Mouse (Mus musculus): ENCODE results near the gene Sept12.

Sept12 gene

DNA sequence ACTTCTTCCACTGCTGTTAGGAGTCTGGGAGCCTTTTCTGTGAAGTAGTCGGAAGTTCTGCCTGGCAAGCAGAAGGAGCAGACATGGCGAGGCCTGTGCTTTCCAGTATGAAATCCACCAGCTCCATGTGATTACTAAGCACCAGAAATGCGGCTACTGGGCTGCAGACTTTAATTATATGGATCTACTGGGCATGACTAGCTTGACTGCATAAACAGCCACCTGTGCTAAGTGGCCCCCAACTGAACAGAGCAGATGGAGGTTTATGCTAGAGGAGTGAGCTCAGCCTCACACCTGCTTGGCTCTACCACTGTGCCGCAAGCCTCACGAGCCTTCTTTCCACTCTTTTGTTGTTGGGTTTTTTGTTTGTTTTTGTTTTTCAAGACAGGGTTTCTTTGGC is 23.1 kb downstream of the Sept12 start:
- DNase-seq, result no peak

DNA sequence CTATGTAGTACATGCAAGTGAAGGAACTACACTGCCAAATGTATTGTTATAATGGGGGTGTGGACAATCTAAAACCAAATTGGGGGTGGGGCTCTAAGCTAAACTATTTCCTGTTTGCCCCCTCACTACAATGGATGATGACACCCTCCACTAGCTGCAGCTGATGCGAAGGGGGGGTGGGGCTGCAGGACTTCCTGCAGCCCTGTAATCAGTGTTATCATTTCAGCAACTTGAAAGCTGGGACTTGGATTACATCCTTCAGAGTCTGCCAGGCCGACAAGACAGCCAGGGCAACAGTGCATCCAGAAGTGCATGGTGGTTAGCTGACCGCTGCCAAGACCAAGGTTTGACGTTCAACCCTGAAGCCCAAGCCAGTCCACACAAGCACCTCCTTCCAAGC is 26.0 kb downstream of the Sept12 start:
- no peak for DNase-seq

DNA sequence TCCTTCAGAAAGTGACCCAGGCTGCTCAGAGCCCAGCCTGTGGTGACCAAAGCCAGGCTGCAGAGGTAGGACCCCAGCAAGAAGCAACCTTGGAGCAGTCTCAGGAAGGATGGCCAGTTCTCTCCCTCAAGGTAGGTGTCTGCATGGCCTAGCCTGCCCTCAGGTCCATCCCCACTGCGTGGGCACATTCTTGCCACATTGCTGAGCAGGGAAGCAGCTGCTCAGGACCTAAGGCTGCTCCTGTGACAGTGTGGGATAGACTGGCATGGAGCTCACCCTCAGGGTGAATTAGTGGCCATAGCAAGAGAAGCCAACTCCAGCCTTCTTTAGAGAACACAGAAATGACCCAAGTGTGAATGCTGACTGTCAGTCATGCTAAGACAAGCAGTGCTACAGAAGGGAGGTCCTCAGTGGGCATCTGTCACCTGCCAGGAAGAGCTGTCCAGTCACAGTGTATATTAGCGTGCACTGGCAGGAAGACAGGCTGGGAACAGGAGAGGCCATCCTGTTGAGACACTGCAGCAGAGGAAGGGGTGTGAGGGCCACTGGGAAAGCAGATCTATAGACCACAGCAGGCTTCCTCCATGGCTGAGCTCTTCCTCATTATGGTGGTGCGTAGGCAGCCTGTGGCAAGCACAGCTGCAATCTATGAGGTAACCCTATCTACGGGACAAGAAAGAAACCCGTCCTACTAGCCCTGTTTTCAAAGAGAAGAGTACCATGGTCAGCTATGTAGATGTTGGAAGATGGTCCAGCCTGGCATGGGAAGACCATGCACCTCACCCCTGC is 28.4 kb downstream of the Sept12 start:
- DNase-seq, result no peak

DNA sequence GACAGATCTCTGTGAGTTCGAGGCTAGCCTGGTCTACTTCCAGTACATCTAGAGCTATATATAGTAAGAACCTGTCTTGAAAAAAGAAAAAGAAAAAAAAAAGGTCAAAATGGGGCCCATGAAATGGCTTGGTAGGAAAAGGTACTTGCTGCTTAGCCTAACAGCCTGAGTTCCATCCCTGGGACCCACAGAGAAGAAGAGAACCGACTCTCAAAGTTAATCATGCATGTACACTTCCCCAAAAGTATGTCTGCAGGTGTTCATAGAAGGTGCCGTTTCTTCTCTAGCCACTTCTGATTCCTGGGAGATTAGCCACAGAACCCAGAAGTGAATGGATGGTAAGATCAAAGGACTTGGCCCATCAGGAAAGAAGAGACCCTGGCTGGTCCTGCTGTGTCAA is 29.2 kb downstream of the Sept12 start:
- no peak for DNase-seq

DNA sequence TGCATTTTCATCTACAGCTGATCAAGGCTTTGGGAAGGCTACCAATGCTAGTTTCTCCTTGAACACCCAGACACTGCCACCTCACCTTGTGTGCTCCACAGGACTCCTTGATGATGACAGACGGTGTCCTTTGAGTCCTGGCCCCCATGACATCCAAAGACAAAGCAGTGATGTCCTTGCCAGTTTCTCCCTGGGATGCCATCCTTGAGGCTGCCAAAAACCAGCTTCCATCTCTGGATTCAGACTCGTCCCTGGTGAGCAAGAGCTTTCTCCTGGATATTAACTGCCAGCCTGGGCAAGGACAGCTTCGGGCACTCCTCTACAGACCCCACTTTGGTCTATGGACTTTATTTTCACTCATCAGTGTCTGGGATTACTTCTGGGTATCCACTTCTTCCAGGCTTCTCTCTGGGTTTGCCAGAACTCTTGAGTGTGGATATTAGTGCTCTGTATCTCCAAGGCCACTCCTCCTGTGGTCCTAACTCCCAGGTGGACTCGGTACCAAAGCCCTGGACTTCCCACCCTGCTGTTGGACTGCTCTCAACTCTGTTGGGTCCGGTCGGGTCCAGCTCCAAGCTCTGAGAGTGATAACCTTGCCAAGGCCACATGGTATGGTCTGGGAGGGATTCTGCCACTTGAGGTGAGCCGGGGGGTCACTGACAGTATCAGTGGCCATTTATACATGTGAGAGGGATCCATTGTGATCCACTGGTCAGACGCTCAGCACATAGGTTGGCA is 32.1 kb downstream of the Sept12 start:
- DNase-seq, result no peak

DNA sequence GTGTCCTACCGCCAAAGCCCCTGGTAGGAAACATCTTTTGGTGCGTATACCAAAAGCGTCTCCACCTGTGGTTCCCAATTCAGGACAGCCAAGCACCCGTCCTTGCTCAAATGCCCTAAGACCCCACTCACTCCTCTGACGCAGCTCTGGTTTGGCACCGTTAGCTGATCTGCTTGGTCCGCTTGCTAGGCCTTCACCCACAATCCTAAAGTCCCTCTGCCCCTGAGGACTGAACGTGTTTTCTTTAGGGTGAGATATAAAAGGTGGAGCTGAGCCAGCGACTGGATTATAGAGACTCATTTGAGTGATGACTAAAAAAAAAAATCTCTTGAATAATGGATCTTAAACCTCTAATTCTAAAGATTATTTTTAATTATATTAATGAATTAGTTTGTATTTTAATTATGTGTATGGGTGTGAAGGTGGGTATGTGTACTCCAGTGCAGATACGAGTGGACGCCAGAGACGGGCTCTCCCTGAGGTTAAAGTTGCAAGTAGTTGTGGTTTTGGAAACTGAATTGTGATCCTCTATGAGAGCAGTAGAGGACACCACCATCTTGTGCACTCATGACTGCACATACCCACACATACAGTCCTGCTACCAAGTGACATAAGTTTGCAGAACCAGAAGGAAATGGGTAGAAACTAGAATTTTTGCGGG is 32.8 kb downstream of the Sept12 start:
- DNase-seq, result no peak

DNA sequence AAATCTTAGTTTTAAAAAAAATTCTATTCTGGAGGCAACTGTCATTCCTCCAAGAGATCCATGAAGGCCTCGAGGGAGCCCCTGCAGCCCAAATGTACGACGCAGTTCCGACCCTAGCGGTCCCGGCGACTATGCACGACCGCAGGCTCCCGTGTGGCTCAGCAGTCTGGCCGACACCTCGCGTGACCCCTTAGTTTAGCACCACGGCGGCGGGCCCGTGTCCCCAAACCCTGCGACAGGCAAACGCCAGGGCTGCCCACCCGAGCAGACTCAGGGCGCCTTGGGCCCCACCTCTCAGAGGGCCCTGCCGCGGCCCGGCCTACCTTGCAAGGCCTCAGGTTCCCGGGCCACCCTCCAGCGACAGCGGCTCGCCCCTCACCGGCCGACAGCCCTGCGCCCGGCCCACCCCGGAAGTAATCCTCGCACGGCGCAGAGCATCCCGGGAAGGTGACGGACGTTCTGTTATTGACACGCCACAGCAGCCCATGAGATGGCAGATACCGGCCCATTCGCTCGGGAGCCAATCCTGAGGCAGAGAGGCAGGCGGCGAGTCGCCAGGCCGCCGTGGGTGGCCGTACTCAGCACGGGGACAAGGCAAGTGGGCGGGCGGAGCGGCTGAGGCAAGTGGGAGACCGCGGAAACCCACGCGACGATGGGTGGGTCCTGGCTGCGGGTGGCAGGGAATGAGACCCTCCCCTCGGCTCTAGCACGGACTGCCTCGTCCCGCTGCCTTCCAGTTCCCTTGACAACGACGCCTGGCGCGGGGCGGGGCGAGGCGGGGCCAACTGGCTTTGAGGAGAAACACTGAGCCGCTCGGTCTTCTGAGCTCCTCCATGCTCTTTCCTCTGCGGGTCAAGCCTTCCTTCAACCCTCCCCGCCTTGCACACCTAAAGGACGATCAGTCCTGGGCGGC is 33.6 kb downstream of the Sept12 start, which contains the start of gene Anks3:
Gene Anks3, minus strand, starts transcription at position 409 of the 913 bp plus-strand sequence.
- peak; percentile 99 for DNase-seq

DNA sequence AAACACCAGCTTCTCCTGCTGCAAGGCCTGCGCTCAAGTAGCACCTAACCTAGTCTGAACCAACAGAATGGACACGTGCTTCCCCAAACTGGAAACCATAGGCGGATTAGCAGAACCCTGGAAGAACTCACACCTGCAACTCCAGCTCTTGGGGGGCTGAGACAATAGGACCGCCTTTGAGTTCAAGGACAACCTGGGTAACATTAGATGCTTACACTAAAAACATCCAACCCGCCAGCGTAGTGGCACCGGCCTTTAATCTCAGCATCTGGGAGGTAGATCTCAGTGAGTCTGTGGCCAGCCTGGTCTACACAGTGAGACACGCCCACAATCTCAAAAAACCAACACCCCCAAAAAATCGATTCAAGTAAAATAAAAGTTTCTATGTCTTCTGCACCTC is 34.3 kb downstream of the Sept12 start:
- no peak for DNase-seq

DNA sequence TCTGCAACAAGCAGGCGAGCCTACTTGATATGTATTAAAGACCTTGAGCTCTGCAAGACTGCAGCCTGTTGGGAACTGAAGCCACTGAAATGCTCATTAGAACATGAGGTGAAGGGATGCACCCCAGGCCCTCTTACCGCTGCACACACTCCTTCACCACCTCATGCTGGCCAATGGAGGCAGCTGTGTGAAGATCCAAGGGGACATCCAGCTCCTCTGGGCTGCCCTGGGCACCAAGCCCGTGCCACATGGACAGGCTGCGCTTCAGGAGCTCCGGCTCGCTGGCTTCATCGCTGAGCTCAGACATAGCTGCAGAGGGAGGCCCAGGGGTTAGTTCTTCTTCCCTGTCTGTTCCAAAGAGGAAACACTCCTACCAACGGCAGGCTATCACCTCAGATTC is 37.4 kb downstream of the Sept12 start:
- DNase-seq, result no peak

DNA sequence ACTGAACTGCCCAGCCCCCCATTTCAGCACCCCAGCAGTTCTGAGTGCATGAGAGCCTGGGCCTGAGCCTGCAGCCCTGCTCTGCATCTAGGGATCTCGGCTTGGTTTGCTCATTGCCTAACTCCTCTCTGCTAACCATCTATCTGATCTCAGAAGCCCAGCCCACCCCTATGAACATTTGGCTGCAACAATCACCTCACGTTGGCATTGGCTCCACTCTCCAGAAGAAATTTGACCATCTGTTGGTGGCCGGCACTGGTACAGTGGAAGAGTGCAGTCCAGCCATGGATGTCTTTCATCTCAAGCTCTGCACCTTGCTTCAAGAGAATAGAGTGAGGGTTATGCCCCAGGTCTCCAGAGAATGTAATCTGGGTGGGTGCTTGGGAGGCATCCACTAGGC is 40.2 kb downstream of the Sept12 start:
- DNase-seq, result no peak

DNA sequence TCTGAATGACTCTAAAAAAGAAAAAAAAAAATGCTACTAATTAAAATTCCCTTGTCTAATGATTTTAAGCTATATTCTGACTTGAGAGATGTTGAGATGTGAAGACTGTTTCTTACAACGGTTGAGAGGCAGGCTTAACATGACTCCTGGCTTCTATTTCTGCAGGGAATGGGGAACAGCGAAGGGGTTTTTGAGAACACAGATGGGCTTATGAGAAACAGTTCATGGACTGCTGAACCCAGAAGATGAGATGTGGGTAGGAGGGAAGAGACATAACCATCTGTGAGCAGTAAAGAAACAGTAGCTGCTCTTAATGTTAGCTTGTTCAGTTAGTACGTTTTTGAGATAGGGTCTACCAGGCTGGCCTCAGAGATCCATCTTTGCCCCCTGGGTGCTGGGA is 41.0 kb downstream of the Sept12 start:
- DNase-seq, result no peak

DNA sequence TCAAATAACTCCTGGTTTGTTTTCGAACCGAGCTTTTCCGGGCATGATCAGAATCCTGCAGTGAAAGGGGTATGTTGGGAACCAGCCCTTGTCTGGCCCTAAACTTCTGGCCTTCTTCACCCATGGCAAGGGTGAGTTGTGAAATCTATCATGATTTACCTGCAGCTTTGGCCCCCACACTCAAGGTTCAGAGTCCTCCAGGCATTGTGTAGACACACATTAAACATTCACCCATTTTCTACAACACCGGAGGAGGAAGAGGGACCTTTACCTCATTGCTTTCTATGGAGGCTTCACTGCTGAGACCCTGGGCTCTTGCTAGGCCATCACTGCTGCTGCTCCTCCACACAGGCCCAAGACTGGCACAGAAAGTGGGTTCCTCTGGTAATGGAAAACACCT is 50.3 kb downstream of the Sept12 start:
- DNase-seq, result no peak

DNA sequence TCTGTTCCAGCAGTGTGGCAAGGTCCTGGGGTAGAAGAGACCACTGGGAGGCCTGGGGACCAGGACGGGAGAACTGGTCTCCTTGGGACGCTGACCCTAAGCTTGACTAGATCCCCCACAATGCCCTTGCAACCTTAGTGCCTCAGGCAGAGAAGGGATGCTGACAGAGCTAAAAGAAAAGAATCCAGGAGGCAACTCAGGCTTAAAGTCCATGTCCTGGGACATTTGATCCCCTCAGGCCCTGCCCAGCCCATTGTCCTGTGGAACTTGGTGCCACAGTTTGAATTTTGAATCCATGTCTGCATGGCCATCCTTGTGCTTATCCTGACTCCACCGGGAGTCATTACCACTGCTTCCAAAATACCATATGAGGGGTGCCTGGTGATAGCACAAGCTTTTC is 51.5 kb downstream of the Sept12 start:
- DNase-seq, result peak; percentile 78

DNA sequence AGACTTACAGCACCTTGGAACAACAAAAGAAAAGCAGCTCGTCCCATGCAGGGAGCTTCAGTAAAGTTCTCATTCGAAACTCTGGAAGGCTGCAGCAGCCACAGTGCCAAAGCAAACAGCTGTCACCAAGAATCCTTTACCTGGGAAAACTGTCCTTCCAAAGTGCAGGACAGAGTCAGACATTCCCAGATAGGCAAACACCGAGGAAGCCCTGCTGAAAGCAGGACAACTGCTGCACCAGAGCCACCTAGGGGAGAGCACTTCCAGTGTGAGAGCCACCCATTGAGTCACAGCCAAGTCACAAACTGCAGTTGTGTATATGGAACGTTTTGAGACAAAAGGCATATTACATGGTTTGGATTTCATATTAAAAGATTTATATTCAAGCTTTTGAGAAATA is 52.2 kb downstream of the Sept12 start:
- DNase-seq, result no peak

DNA sequence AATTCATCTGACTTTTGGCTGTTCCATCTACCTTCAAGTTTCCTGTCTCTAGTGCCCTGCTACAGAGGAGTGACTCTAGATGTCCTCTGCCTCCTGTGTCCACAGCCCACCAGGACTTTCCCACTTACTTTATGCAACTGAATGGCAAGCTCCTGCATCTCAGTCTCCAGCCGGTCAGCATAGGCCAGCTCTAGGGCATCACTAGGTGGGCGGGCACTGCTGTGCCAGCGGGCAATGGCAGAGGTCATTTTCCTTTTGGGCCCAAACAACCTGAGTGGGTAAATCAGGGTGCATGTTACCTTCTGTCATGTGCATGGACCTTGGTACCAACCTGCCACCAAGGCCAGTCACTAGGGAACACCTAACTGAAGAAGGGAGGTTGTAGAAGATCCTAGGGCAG is 54.2 kb downstream of the Sept12 start:
- DNase-seq, result no peak

DNA sequence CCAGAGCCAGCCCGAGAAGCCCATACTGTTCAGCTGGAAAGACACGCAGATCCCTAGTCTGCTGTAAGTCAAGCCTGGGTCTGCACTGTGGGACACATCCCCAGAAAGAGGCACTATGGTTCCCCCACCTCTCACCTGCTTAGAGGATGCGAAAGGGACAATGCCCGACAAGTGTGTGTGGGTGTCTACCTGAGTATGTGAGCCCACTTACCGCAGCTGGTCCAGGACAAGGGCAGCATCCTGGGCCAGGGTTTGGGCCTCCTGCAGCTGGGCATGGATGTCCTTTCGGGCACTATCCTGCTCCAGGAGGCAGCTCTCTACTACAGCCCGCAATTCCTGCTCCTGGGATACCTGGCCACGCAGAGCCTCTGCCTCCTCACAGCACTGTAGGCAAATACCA is 54.8 kb downstream of the Sept12 start:
- no peak for DNase-seq

DNA sequence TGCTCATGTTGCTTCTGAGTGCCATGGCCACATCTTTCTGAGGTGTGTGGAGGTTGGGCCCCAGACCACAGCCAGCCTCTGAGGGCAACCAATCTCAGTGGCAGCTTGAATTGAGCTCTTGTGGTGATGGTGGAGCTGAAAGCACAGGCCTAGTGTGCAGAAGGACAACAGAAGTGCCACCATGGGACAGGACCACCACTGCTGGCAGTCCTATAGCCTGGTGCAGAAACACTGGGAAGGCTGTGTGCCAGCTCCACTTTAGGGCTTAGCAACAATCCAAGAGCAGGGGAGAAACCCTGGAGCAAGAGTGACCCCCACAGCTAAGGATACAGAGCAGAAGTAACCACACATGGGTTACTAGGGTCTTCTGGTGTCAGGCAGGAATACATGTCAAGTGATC is 56.6 kb downstream of the Sept12 start:
- DNase-seq, result no peak

DNA sequence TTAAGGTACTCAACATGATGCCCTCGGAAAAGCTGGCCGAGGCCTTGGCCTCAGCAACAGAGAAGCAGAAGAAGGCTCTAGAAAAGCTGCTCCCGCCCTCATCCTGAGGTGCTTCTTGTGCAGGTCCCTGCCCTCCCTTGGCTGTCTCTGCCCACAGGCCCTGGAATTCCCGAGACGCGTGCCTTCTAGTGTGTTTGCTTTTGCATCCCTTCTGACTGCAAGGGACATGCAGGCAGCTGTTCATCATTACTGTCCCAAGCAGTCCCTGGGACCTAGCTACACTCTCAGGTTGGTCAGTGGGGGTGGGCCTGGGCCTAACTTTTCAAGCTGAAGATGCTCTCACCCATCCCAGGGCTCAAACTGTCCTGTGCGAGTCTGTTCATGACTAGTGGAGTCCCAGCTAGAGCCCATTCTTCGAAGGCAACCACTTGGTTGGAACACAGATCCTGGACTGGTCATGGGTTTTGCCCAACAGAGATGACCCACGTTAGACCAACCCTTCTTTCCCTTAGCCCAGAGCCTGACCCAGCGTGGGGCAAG is 57.3 kb downstream of the Sept12 start:
- DNase-seq, result no peak

DNA sequence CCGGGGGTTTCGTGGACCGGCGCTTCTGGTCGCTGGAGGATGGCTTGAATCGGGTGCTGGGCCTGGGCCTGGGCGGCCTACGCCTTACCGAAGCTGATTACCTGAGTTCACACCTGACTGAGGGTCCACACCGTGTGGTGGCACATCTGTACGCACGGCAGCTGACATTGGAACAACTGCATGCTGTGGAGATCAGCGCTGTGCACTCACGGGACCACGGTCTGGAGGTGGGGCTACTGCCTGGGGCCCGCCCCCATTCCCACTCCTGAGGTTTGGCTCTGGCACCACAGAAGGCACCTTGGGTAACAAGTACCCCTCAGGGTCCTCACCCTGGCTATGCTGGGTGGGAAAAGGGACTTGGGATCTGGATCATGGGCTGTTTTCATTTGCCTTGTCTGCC is 58.2 kb downstream of the Sept12 start:
- peak; percentile 68 for DNase-seq

DNA sequence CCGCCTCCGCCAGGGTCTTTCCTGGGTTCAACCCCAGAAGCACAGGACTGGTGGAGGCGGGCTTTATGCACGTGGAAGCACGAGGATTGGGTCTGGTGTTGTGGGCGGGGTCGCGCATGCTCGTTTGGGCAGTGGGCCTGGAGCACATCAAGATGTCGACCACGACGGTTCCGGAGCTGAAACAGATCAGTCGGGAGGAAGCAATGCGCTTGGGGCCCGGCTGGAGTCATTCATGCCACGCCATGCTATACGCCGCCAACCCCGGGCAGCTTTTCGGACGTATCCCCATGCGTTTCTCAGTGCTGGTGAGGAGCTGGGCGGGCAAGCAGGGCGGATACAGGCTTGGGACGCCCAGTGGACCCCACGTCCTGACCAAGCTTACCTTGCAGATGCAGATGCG is 58.7 kb downstream of the Sept12 start:
- peak; percentile 98 for DNase-seq

DNA sequence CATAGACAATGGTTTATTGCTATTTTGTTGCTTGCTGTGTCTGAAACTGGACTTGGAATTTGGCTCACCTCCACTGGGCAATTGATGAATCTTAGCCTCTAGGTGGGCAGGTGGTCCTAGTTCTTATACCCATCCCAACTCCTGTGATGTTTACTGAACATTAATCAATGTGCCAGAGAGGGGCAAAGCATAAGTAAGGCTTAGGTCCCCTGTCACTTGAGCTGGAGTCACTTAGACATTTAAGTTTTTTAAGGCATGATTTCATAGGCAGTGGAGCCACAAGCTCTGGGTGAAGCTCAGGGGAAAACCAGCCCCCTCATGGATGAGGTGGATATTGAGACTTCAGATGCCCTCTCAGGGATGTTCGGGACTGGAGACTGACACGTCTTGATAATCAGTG is 59.2 kb downstream of the Sept12 start, which contains the start of gene Nudt16l1:
Gene Nudt16l1, plus strand, starts transcription at position 301 of the 400 bp plus-strand sequence.
- DNase-seq, result no peak
